Mouse (Mus musculus) CH12F3 (cell line): Measurements from ENCODE around the gene Ttc9c.

Experiments
- in situ Hi-C: fragments of 300-500 bp; cut with MboI; formaldehyde crosslinking; loops from 2 replicates; pipeline ENCODE4 v1.14.3; 2020; ENCODE audit warnings: low sequenced_read_pairs

The Ttc9c gene

GRCm38 (mm10) chr19:8786008-8786781 is 32.9 kb downstream of the Ttc9c start, which contains the start of gene Taf6l:
Taf6l (minus strand) TSS chr19:8786417.
- in situ Hi-C loops = no loop called here

- in situ Hi-C loops = no loop called here
Observed at GRCm38 (mm10) chr19:8774951-8775421, 44.1 kb downstream of the Ttc9c start.

GRCm38 (mm10) chr19:8774086-8774835 is 44.9 kb downstream of the Ttc9c start, which contains the start of gene Tmem179b:
Tmem179b (minus strand) TSS chr19:8774467.
- in situ Hi-C loops = no loop called here

GRCm38 (mm10) chr19:8773409-8773808 is 45.7 kb downstream of the Ttc9c start:
- in situ Hi-C loops = no loop called here

- in situ Hi-C loops = no loop called here
Observed at GRCm38 (mm10) chr19:8772996-8773395, 46.1 kb downstream of the Ttc9c start.

- in situ Hi-C loops = no loop called here
Observed at GRCm38 (mm10) chr19:8770567-8771270, 48.4 kb downstream of the Ttc9c start, which contains the start of gene Tmem223. Tmem223 (plus strand) TSS chr19:8770996.

GRCm38 (mm10) chr19:8765562-8765961 is 53.6 kb downstream of the Ttc9c start:
- in situ Hi-C loops = no loop called here

GRCm38 (mm10) chr19:8763276-8763675 is 55.9 kb downstream of the Ttc9c start:
- in situ Hi-C loops = no loop called here

GRCm38 (mm10) chr19:8760757-8761156 is 58.4 kb downstream of the Ttc9c start:
- in situ Hi-C loops = no loop called here
